Mouse (Mus musculus): ENCODE measurements at regions not wholly inside any gene's neighbourhood (a gene's known extent, or its start where the extent isn't known, plus 50 kb on each side); places are given as distances from the start of the nearest gene placed in this dataset.

GRCm38 (mm10) chr8:74639276-74639675 is 233.7 kb upstream of the Isx start:
- H3K27me3 ChIP-seq (ENCODE audit: control insufficient read depth, insufficient read depth, low read length), result no peaks in the 10 kb centered on the region
- H3K4me2 ChIP-seq (ENCODE audit: low read depth, low read length), result no peak overlapping the region
- H3K9ac ChIP-seq (replicated peaks; ENCODE audit: low read depth, low read length), result no peak overlapping the region
- ATAC-seq (ENCODE audit: low read depth), result no peak
- no peaks in the 10 kb centered on the region for H3K4me1 ChIP-seq (ENCODE audit: control insufficient read depth, insufficient read depth, low read length)
- no peaks in the 10 kb centered on the region for H3K9me3 ChIP-seq (ENCODE audit: control insufficient read depth, low read length)
- WGBS, result 95% methylated on average over 2 of the region's 2 CpGs
- no peak overlapping the region for H3K27ac ChIP-seq (ENCODE audit: low read depth, low read length)
- H3K4me3 ChIP-seq (ENCODE audit: low read depth, low read length), result no peak overlapping the region
- no peaks in the 10 kb centered on the region for H3K36me3 ChIP-seq (ENCODE audit: control insufficient read depth, insufficient read depth, low read length)

GRCm38 (mm10) chr8:74640636-74641035 is 232.3 kb upstream of the Isx start:
- H3K4me3 ChIP-seq (ENCODE audit: low read depth, low read length), result no peak overlapping the region
- no peaks in the 10 kb centered on the region for H3K27me3 ChIP-seq (ENCODE audit: control insufficient read depth, insufficient read depth, low read length)
- no peak overlapping the region for H3K4me2 ChIP-seq (ENCODE audit: low read depth, low read length)
- H3K27ac ChIP-seq (ENCODE audit: low read depth, low read length), result no peak overlapping the region
- no peak overlapping the region for H3K9ac ChIP-seq (replicated peaks; ENCODE audit: low read depth, low read length)
- H3K36me3 ChIP-seq (ENCODE audit: control insufficient read depth, insufficient read depth, low read length), result no peaks in the 10 kb centered on the region
- WGBS, result 0% methylated on average over 1 of the region's 1 CpGs
- ATAC-seq (ENCODE audit: low read depth), result no peak
- no peaks in the 10 kb centered on the region for H3K9me3 ChIP-seq (ENCODE audit: control insufficient read depth, low read length)
- no peaks in the 10 kb centered on the region for H3K4me1 ChIP-seq (ENCODE audit: control insufficient read depth, insufficient read depth, low read length)

- no peak overlapping the region for H3K27ac ChIP-seq (ENCODE audit: low read depth, low read length)
- no peak overlapping the region for H3K4me2 ChIP-seq (ENCODE audit: low read depth, low read length)
- H3K4me3 ChIP-seq (ENCODE audit: low read depth, low read length), result no peak overlapping the region
- H3K36me3 ChIP-seq (ENCODE audit: control insufficient read depth, insufficient read depth, low read length), result no peaks in the 10 kb centered on the region
- no peaks in the 10 kb centered on the region for H3K27me3 ChIP-seq (ENCODE audit: control insufficient read depth, insufficient read depth, low read length)
- H3K4me1 ChIP-seq (ENCODE audit: control insufficient read depth, insufficient read depth, low read length), result no peaks in the 10 kb centered on the region
- no peak for ATAC-seq (ENCODE audit: low read depth)
- WGBS, result 97% methylated on average over 1 of the region's 1 CpGs
- H3K9me3 ChIP-seq (ENCODE audit: control insufficient read depth, low read length), result no peaks in the 10 kb centered on the region
- no peak overlapping the region for H3K9ac ChIP-seq (replicated peaks; ENCODE audit: low read depth, low read length)
Measured at GRCm38 (mm10) chr8:74659950-74660349, 213.0 kb upstream of the Isx start.

GRCm38 (mm10) chr8:74688342-74688741 is 184.6 kb upstream of the Isx start:
- no peak overlapping the region for H3K9ac ChIP-seq (replicated peaks; ENCODE audit: low read depth, low read length)

GRCm38 (mm10) chr8:74696001-74696400 is 177.0 kb upstream of the Isx start:
- no peak overlapping the region for H3K4me3 ChIP-seq (ENCODE audit: low read depth, low read length)
- no peaks in the 10 kb centered on the region for H3K4me1 ChIP-seq (ENCODE audit: control insufficient read depth, insufficient read depth, low read length)
- H3K9ac ChIP-seq (replicated peaks; ENCODE audit: low read depth, low read length), result no peak overlapping the region
- H3K9me3 ChIP-seq (ENCODE audit: control insufficient read depth, low read length), result no peaks in the 10 kb centered on the region
- ATAC-seq (ENCODE audit: low read depth), result no peak
- H3K4me2 ChIP-seq (ENCODE audit: low read depth, low read length), result no peak overlapping the region
- no peaks in the 10 kb centered on the region for H3K27me3 ChIP-seq (ENCODE audit: control insufficient read depth, insufficient read depth, low read length)
- H3K36me3 ChIP-seq (ENCODE audit: control insufficient read depth, insufficient read depth, low read length), result no peaks in the 10 kb centered on the region
- H3K27ac ChIP-seq (ENCODE audit: low read depth, low read length), result no peak overlapping the region

More at GRCm38 (mm10) chr8:74688342-74688741, 184.6 kb upstream of the Isx start:
- no peak for ATAC-seq (ENCODE audit: low read depth)
- Histone ChIP-seq H3K36me3 (ENCODE audit: control insufficient read depth, insufficient read depth, low read length) (no peaks in the 10 kb centered on the region), H3K4me2 (ENCODE audit: low read depth, low read length) (no peak overlapping the region), H3K4me3 (ENCODE audit: low read depth, low read length) (no peak overlapping the region), H3K9me3 (ENCODE audit: control insufficient read depth, low read length) (no peaks in the 10 kb centered on the region), H3K4me1 (ENCODE audit: control insufficient read depth, insufficient read depth, low read length) (no peaks in the 10 kb centered on the region), H3K27ac (ENCODE audit: low read depth, low read length) (no peak overlapping the region), H3K27me3 (ENCODE audit: control insufficient read depth, insufficient read depth, low read length) (no peaks in the 10 kb centered on the region)

GRCm38 (mm10) chr8:74697317-74697716 is 175.7 kb upstream of the Isx start:
- Histone ChIP-seq H3K27me3 (ENCODE audit: control insufficient read depth, insufficient read depth, low read length) (no peaks in the 10 kb centered on the region), H3K4me2 (ENCODE audit: low read depth, low read length) (no peak overlapping the region), H3K27ac (ENCODE audit: low read depth, low read length) (no peak overlapping the region), H3K4me1 (ENCODE audit: control insufficient read depth, insufficient read depth, low read length) (no peaks in the 10 kb centered on the region), H3K36me3 (ENCODE audit: control insufficient read depth, insufficient read depth, low read length) (no peaks in the 10 kb centered on the region), H3K4me3 (ENCODE audit: low read depth, low read length) (no peak overlapping the region), H3K9me3 (ENCODE audit: control insufficient read depth, low read length) (no peaks in the 10 kb centered on the region), H3K9ac (replicated peaks; ENCODE audit: low read depth, low read length) (no peak overlapping the region)
- ATAC-seq (ENCODE audit: low read depth), result peak; percentile 44; the same call in 1 of the 2 replicates
- 43% methylated on average over 1 of the region's 1 CpGs for WGBS

- ATAC-seq (ENCODE audit: low read depth), result no peak
- H3K9me3 ChIP-seq (ENCODE audit: control insufficient read depth, low read length), result no peaks in the 10 kb centered on the region
- 83% methylated on average over 3 of the region's 3 CpGs for WGBS
Measured at GRCm38 (mm10) chr8:74712617-74713016, 160.4 kb upstream of the Isx start.

GRCm38 (mm10) chr8:74716030-74716429 is 156.9 kb upstream of the Isx start:
- Histone ChIP-seq H3K27me3 (ENCODE audit: control insufficient read depth, insufficient read depth, low read length) (no peaks in the 10 kb centered on the region), H3K4me1 (ENCODE audit: control insufficient read depth, insufficient read depth, low read length) (no peaks in the 10 kb centered on the region), H3K27ac (ENCODE audit: low read depth, low read length) (no peak overlapping the region), H3K4me3 (ENCODE audit: low read depth, low read length) (no peak overlapping the region), H3K9ac (replicated peaks; ENCODE audit: low read depth, low read length) (no peak overlapping the region), H3K9me3 (ENCODE audit: control insufficient read depth, low read length) (no peaks in the 10 kb centered on the region), H3K4me2 (ENCODE audit: low read depth, low read length) (no peak overlapping the region), H3K36me3 (ENCODE audit: control insufficient read depth, insufficient read depth, low read length) (no peaks in the 10 kb centered on the region)
- no peak for ATAC-seq (ENCODE audit: low read depth)
- WGBS, result 43% methylated on average over 5 of the region's 5 CpGs

More at GRCm38 (mm10) chr8:74712617-74713016, 160.4 kb upstream of the Isx start:
- H3K4me2 ChIP-seq (ENCODE audit: low read depth, low read length), result no peak overlapping the region
- H3K27me3 ChIP-seq (ENCODE audit: control insufficient read depth, insufficient read depth, low read length), result no peaks in the 10 kb centered on the region
- H3K4me1 ChIP-seq (ENCODE audit: control insufficient read depth, insufficient read depth, low read length), result no peaks in the 10 kb centered on the region
- H3K27ac ChIP-seq (ENCODE audit: low read depth, low read length), result no peak overlapping the region
- no peak overlapping the region for H3K4me3 ChIP-seq (ENCODE audit: low read depth, low read length)
- no peak overlapping the region for H3K9ac ChIP-seq (replicated peaks; ENCODE audit: low read depth, low read length)
- H3K36me3 ChIP-seq (ENCODE audit: control insufficient read depth, insufficient read depth, low read length), result no peaks in the 10 kb centered on the region

GRCm38 (mm10) chr8:74764728-74765127 is 108.2 kb upstream of the Isx start:
- no peaks in the 10 kb centered on the region for H3K27me3 ChIP-seq (ENCODE audit: control insufficient read depth, insufficient read depth, low read length)
- H3K36me3 ChIP-seq (ENCODE audit: control insufficient read depth, insufficient read depth, low read length), result no peaks in the 10 kb centered on the region
- peak; percentile 41; the same call in 1 of the 2 replicates for ATAC-seq (ENCODE audit: low read depth)
- no peak overlapping the region for H3K4me2 ChIP-seq (ENCODE audit: low read depth, low read length)
- WGBS, result 58% methylated on average over 3 of the region's 3 CpGs
- H3K4me1 ChIP-seq (ENCODE audit: control insufficient read depth, insufficient read depth, low read length), result no peaks in the 10 kb centered on the region
- no peak overlapping the region for H3K27ac ChIP-seq (ENCODE audit: low read depth, low read length)
- H3K4me3 ChIP-seq (ENCODE audit: low read depth, low read length), result no peak overlapping the region
- H3K9me3 ChIP-seq (ENCODE audit: control insufficient read depth, low read length), result no peaks in the 10 kb centered on the region
- no peak overlapping the region for H3K9ac ChIP-seq (replicated peaks; ENCODE audit: low read depth, low read length)

GRCm38 (mm10) chr8:74775549-74775948 is 97.4 kb upstream of the Isx start:
- H3K27me3 ChIP-seq (ENCODE audit: control insufficient read depth, insufficient read depth, low read length), result no peaks in the 10 kb centered on the region
- H3K4me2 ChIP-seq (ENCODE audit: low read depth, low read length), result no peak overlapping the region
- no peaks in the 10 kb centered on the region for H3K4me1 ChIP-seq (ENCODE audit: control insufficient read depth, insufficient read depth, low read length)
- no peak for ATAC-seq (ENCODE audit: low read depth)
- no peak overlapping the region for H3K9ac ChIP-seq (replicated peaks; ENCODE audit: low read depth, low read length)
- H3K9me3 ChIP-seq (ENCODE audit: control insufficient read depth, low read length), result no peaks in the 10 kb centered on the region
- no peak overlapping the region for H3K27ac ChIP-seq (ENCODE audit: low read depth, low read length)
- H3K36me3 ChIP-seq (ENCODE audit: control insufficient read depth, insufficient read depth, low read length), result no peaks in the 10 kb centered on the region
- H3K4me3 ChIP-seq (ENCODE audit: low read depth, low read length), result no peak overlapping the region

Measured in neural tube, embryonic 14.5 days (tissue).